Mouse (Mus musculus) stomach, embryonic 16.5 days (tissue): ENCODE measurements around the gene Slc44a4. TPM values are rescaled to one million over a fixed set of nuclear protein-coding genes. Genes with fewer than 3 reads are reported as not detected.

Experiments used
- ATAC-seq: fragments of 200-750 bp; cut with Nextera tagmentation; 2 replicates; pipeline ENCODE4 v1.8.0; 2017; ENCODE audit warnings: moderate number of reproducible peaks, moderate TSS enrichment; ENCODE audit not compliant: insufficient read depth, low FRiP score
- H3K27ac ChIP-seq: fragments of 300-500 bp; sonication (generic); 2 replicates; pipeline ENCODE4 v1.5.1; 2014; ENCODE audit warnings: low read length
- H3K27me3 ChIP-seq: fragments of 300-500 bp; sonication (generic); 2 replicates; pipeline ENCODE4 v1.6.1; 2014; ENCODE audit warnings: low read length, control low read depth, mixed read lengths; ENCODE audit not compliant: control insufficient read depth, insufficient read depth
- H3K36me3 ChIP-seq: fragments of 300-500 bp; sonication (generic); 2 replicates; pipeline ENCODE4 v1.6.1; 2014; ENCODE audit warnings: low read length; ENCODE audit not compliant: control insufficient read depth, insufficient read depth
- H3K4me1 ChIP-seq: fragments of 300-500 bp; sonication (generic); 2 replicates; pipeline ENCODE4 v1.6.1; 2014; ENCODE audit warnings: low read length, control low read depth, mixed read lengths; ENCODE audit not compliant: control insufficient read depth, insufficient read depth
- H3K4me2 ChIP-seq: fragments of 300-500 bp; sonication (generic); 2 replicates; pipeline ENCODE4 v1.6.1; 2014; ENCODE audit warnings: low read depth, low read length, mixed read lengths
- H3K4me3 ChIP-seq: fragments of 300-500 bp; sonication (generic); replicated peaks from 2 replicates; pipeline ENCODE4 v1.5.1; 2014; ENCODE audit warnings: mild to moderate bottlenecking, low read length
- H3K9ac ChIP-seq: fragments of 300-500 bp; sonication (generic); 2 replicates; pipeline ENCODE4 v1.6.1; 2014; ENCODE audit warnings: low read length
- H3K9me3 ChIP-seq: fragments of 300-500 bp; sonication (generic); replicated peaks from 2 replicates; pipeline ENCODE4 v1.6.1; 2016; ENCODE audit warnings: low read length, control low read depth; ENCODE audit not compliant: control insufficient read depth
- WGBS: fragments of 180-500 bp; shearing (Covaris S2); extraction: QIAGEN DNeasy Blood & Tissue Kit; methylation state at CpG from one replicate; pipeline ENCODE4 v1.1.7; 2014; 5-methylcytosine and 5-hydroxymethylcytosine counted together
- polyA plus RNA-seq: library from polyadenylated mRNA; unstranded; fragments of >200 nt; fragmentation: Nextera tagmentation; extraction: Ambion mirVana; gene quantifications from 2 replicates; pipeline ENCODE4 v1.2.1, GENCODE M21; 2015

Gene Slc44a4
- polyA plus RNA-seq, 1 experiment from 2014 or later, result 19.3 TPM

DNA sequence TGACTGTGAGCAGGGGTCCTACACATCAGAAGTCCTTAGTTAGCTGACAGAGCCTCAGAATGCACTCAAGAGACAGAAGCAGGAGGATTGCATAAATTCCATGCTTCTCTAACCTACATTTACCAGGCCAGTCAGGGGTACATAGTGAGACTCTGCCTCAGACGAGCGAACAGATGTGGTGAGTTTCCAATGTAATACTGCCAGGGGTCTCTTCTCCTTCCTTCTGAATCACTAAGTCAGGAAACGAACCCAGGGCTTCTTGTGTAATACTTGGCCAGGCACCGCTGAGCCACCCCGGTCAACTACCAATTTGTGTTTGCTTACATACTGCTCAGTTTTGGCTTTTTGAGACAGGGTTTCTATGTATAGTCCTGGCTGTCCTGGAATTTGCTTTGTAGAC lies 26.3 kb upstream of the Slc44a4 start:
- H3K36me3 ChIP-seq, result no peaks in the 10 kb centered on the region
- WGBS, result 88% methylated on average over 5 of the region's 5 CpGs
- no peaks in the 10 kb centered on the region for H3K27me3 ChIP-seq
- H3K4me2 ChIP-seq, result no peak overlapping the region
- ATAC-seq, result no peak
- H3K4me3 ChIP-seq, result no peak overlapping the region
- no peak overlapping the region for H3K27ac ChIP-seq
- H3K9me3 ChIP-seq, result no peaks in the 10 kb centered on the region
- no peak overlapping the region for H3K9ac ChIP-seq
- H3K4me1 ChIP-seq, result no peaks in the 10 kb centered on the region

DNA sequence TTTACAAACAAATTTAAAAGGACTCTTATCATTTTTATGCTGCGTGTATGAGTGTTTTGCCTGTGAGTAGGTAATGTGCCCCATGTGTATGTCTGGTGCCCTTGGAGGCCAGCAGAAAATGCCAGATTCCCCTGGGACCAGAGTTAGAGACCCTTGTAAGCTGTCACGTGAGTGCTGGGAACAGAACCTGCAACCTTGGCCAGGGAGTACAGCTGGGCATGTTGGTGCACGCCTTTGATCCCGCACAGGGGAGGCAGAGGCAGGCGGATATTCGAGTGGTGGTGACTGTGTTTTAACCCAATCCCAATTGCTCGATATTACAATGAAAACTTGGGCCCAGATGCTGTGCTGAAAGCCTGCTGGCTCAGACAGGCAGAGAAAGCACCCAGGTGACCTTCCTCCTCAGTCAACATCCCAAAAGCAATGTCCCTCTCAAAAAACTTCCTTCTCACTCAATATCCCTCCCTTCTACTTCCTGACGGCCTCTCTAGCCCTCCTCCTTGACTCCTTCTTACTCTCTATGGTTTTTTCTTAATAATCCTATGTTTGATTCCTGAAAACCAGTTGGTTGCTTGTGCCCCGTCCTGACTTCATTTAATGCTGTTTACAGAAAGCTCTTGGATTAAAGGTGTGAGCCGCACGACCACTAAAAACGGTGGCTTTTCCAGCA lies 24.1 kb upstream of the Slc44a4 start:
- no peak overlapping the region for H3K4me3 ChIP-seq
- H3K4me1 ChIP-seq, result peaks cover 9% of the 10 kb centered on the region
- H3K9ac ChIP-seq, result no peak overlapping the region
- H3K27me3 ChIP-seq, result no peaks in the 10 kb centered on the region
- WGBS, result 84% methylated on average over 12 of the region's 12 CpGs
- no peaks in the 10 kb centered on the region for H3K36me3 ChIP-seq
- no peak overlapping the region for H3K27ac ChIP-seq
- ATAC-seq, result no peak
- H3K4me2 ChIP-seq, result no peak overlapping the region
- H3K9me3 ChIP-seq, result no peaks in the 10 kb centered on the region

DNA sequence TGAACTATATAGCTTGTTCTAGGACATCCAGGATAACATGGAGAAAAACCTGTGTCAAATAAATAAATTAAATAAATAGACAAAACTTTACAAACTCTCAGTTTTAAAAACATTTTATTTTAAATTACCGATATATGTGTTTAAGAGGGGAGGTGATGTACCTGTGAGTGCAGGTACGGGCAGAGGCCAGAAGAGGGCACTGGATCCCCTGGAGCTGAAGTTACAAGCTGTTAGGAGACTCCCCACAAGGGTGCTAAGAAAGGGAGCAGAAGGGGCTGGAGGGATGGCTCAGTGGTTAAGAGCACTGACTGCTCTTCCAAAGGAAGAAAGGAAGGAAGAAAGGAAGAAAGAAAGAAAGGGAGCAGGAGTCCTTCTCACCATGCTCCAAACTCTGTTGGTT lies 22.9 kb upstream of the Slc44a4 start:
- no peak overlapping the region for H3K9ac ChIP-seq
- 91% methylated on average over 2 of the region's 2 CpGs for WGBS
- H3K27ac ChIP-seq, result no peak overlapping the region
- H3K4me1 ChIP-seq, result peaks cover 12% of the 10 kb centered on the region
- no peak for ATAC-seq
- no peak overlapping the region for H3K4me3 ChIP-seq
- no peaks in the 10 kb centered on the region for H3K27me3 ChIP-seq
- 0 out of 2 replicates have a peak, but pooled peaks cover 6% of the 10 kb centered on the region for H3K36me3 ChIP-seq
- H3K4me2 ChIP-seq, result no peak overlapping the region
- no peaks in the 10 kb centered on the region for H3K9me3 ChIP-seq

DNA sequence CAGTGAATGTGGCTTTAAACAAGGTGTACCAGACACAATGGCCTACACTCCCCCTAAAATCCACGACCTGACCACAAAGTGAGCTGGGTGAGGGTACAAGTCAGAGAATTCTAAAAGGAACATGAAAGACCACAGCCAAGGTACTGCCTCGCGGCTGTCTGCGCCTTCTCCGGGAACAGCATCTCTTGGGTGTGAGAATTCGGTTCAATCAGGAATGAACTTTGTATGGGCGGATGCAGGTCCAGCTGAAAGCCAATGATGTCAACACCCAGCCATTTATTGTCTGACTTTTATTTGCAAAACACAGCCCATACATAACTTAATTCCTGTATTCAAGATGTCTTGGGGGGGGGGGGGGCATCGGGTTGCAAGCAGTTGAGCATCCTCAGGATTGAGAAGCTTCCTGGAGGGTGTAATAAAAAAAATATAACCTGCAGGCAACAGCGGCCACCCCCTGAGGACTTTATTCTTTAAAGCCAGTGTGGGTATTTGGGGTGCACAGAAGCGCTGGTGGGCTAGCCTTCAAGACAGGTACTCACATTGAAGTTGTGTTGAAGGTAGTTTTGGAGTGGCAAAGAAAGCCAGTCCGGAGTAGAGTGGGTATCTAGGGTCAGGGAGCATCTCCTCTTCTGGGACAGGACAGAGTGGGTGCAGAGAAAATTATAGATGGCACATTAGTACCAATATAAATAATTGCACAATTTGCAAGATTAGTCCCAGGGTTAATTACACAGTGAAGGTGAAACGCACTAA lies 21.0 kb upstream of the Slc44a4 start:
- Histone ChIP-seq H3K27ac (peak overlapping the region; percentile 93), H3K4me3 (peak overlapping the region; percentile 80; the same call in 1 of the 2 replicates), H3K9me3 (no peaks in the 10 kb centered on the region), H3K9ac (peak overlapping the region; percentile 61), H3K4me2 (peak overlapping the region; percentile 71), H3K27me3 (no peaks in the 10 kb centered on the region), H3K36me3 (0 out of 2 replicates have a peak, but pooled peaks cover 8% of the 10 kb centered on the region), H3K4me1 (peaks cover 22% of the 10 kb centered on the region)
- no peak for ATAC-seq
- WGBS, result 72% methylated on average over 12 of the region's 12 CpGs

DNA sequence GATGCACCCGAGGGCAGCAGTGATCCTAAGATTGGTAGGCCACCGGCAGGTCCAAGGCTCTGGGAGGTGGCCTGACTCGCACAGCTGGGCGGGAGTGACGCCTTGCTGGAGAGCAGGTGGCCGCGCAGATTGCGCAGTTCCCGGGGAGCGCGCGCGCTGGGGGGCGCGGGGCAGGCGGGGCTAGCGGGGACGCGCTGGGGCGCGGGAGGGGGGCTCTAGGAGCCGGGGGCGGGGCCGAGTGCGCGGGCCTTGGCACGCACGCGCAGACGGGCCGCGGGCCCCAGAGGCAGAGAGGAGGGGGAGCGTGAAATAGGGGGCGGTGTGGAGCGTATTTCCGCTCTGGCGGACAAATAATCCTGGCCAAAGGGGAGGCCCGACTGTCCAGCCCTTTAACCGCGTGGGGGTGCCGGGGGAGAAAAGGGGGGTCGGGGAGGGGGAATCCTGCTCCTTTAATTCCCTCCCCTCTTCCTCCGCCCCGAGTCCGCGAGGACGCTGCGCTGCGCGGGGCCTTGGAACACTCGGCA lies 20.1 kb upstream of the Slc44a4 start:
- peak overlapping the region; percentile 80 for H3K4me3 ChIP-seq
- peak overlapping the region; percentile 71 for H3K4me2 ChIP-seq
- H3K9me3 ChIP-seq, result no peaks in the 10 kb centered on the region
- ATAC-seq, result peak; percentile 92
- H3K27me3 ChIP-seq, result no peaks in the 10 kb centered on the region
- H3K36me3 ChIP-seq, result 0 out of 2 replicates have a peak, but pooled peaks cover 8% of the 10 kb centered on the region
- peak overlapping the region; percentile 93 for H3K27ac ChIP-seq
- H3K4me1 ChIP-seq, result peaks cover 22% of the 10 kb centered on the region
- peak overlapping the region; percentile 94 for H3K9ac ChIP-seq
- 1% methylated on average over 43 of the region's 51 CpGs for WGBS

DNA sequence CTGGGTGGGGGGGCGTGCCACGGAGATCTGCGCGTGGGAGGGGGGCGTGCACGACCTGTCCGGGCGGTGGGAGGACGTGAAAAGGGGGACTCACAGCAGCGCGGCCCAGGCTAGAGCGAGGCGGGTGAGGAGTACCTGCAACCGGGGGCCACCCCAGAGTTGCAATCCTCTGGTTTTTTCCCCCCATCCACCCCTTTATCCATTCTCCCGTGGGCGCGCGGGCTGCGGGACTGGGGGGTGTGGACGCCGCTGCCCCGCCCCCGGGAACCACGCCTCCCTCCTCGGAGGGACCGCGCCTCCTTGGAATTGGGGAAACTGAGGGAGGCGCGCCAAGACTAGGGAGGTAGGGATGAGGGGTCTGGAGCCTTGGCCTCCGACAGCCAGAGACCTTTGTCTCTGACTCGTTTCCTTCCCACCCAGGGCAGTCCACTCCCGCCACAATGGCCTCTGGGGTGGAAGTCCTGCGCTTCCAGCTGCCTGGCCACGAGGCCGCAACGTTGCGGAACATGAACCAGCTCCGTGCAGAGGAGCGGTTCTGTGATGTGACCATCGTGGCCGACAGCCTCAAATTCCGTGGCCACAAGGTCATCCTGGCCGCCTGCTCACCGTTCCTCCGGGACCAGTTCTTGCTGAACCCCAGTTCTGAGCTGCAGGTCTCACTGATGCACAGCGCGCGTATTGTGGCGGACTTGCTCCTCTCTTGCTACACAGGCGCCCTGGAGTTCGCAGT lies 19.3 kb upstream of the Slc44a4 start:
- Histone ChIP-seq H3K36me3 (0 out of 2 replicates have a peak, but pooled peaks cover 8% of the 10 kb centered on the region), H3K27ac (peak overlapping the region; percentile 93), H3K9ac (peak overlapping the region; percentile 94), H3K4me1 (peaks cover 22% of the 10 kb centered on the region), H3K4me2 (peak overlapping the region; percentile 71), H3K4me3 (peak overlapping the region; percentile 80), H3K27me3 (no peaks in the 10 kb centered on the region), H3K9me3 (no peaks in the 10 kb centered on the region)
- peak; percentile 11 for ATAC-seq
- WGBS, result 6% methylated on average over 51 of the region's 51 CpGs

DNA sequence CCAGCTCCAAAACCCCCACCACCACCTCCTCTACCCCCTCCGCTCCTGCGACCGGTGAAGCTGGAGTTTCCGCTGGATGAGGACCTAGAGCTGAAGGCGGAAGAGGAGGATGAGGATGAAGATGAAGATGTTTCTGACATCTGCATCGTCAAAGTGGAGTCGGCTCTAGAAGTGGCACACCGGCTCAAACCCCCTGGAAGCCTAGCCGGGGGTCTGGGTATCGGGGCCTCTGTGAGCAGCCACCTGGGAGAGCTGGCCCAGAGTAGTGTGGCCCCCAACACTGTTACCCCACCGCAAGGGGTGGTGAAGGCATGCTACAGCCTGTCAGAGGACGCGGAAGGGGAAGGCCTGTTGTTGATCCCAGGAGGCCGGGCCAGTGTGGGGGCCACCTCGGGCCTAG lies 18.5 kb upstream of the Slc44a4 start:
- Histone ChIP-seq H3K9ac (peak overlapping the region; percentile 94; the same call in 1 of the 2 replicates), H3K36me3 (0 out of 2 replicates have a peak, but pooled peaks cover 8% of the 10 kb centered on the region), H3K4me3 (peak overlapping the region; percentile 80), H3K27ac (peak overlapping the region; percentile 93; the same call in 1 of the 2 replicates), H3K27me3 (no peaks in the 10 kb centered on the region), H3K4me1 (peaks cover 25% of the 10 kb centered on the region), H3K4me2 (peak overlapping the region; percentile 71), H3K9me3 (no peaks in the 10 kb centered on the region)
- no peak for ATAC-seq
- 90% methylated on average over 15 of the region's 15 CpGs for WGBS

DNA sequence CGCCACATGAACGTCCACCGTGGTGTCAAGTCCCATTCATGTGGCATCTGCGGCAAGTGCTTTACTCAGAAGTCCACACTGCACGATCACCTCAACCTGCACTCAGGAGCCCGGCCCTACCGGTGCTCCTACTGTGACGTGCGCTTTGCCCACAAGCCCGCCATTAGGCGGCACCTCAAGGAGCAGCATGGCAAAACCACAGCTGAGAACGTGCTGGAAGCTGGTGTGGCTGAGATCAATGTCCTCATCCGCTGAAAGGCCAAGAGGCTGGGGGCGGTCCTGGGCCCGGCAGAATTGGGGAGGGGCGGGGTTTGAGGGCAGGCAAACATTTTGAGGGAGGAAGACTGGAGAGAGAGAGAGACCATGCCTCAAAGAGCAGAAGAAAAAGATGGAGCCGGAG lies 17.9 kb upstream of the Slc44a4 start:
- no peak for ATAC-seq
- Histone ChIP-seq H3K4me3 (no peak overlapping the region), H3K9me3 (no peaks in the 10 kb centered on the region), H3K27me3 (no peaks in the 10 kb centered on the region), H3K4me1 (peaks cover 25% of the 10 kb centered on the region), H3K9ac (no peak overlapping the region), H3K27ac (no peak overlapping the region), H3K4me2 (no peak overlapping the region), H3K36me3 (0 out of 2 replicates have a peak, but pooled peaks cover 8% of the 10 kb centered on the region)
- WGBS, result 82% methylated on average over 17 of the region's 17 CpGs
